Mouse (Mus musculus): Measurements from ENCODE around the gene Hacd2. TPM values are rescaled to one million over a fixed set of nuclear protein-coding genes. Genes with fewer than 3 reads are reported as not detected.

Hacd2 gene
- polyA plus RNA-seq, 1 experiment, result 15.4 TPM

DNA sequence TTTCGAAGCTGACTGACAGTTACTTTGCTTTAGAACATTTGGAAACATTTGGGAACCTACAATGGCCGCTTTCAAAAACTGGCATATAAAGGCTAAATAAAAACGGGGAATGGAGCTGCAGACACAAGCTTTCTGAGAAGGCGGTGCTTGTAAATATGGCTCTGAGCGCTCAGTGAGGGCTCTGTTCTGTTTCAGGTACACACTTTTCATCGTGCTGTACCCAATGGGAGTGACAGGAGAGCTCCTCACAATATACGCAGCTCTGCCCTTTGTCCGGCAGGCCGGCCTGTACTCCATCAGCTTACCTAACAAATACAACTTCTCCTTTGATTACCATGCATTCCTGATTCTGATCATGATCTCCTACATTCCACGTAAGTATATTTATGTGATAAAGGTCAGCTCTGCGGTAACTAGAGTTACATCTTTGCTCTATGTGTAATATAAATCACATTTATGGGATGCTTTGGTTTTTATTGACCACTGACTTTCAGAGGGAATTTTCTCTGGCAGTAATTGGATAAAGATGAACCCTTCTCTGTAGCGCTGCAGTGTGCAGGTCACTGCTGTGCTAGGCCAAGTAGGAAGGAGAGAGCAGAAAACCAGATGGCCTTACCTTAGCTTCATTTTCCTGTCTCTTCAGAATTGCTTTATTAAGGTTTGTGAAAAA, 79.7 kb downstream of the Hacd2 start:
- WGBS, result 99% methylated on average over 12 of the region's 12 CpGs
- H3K27ac ChIP-seq (ENCODE audit: control insufficient read depth, insufficient read depth, low read length), result no peak overlapping the region
- no peaks in the 10 kb centered on the region for H3K4me1 ChIP-seq (replicated peaks; ENCODE audit: control insufficient read depth, insufficient read depth, low read length)
- H3K36me3 ChIP-seq (ENCODE audit: control insufficient read depth, insufficient read depth, low read length), result no peaks in the 10 kb centered on the region
- TF ChIP-seq POLR2A (IDR thresholded peaks at IDR 0.05; ENCODE audit: control insufficient read depth, extremely low read depth, insufficient read depth, low read length, poor library complexity) (no peak), CTCF (IDR thresholded peaks at IDR 0.05; ENCODE audit: borderline replicate concordance, control insufficient read depth, extremely low read depth, insufficient read depth, low read length, poor library complexity) (no peak)
- DNase-seq, result no peak
- H3K4me3 ChIP-seq (ENCODE audit: control insufficient read depth, insufficient read depth, low read length), result no peak overlapping the region
- H3K27me3 ChIP-seq (ENCODE audit: control insufficient read depth, insufficient read depth, low read length), result no peaks in the 10 kb centered on the region

GRCm38 (mm10) chr16:35102866-35103620, 80.8 kb downstream of the Hacd2 start:
- no peak for DNase-seq
- Histone ChIP-seq H3K36me3 (ENCODE audit: control insufficient read depth, insufficient read depth, low read length) (no peaks in the 10 kb centered on the region), H3K27me3 (ENCODE audit: control insufficient read depth, insufficient read depth, low read length) (no peaks in the 10 kb centered on the region), H3K27ac (ENCODE audit: control insufficient read depth, insufficient read depth, low read length) (no peak overlapping the region), H3K4me3 (ENCODE audit: control insufficient read depth, insufficient read depth, low read length) (no peak overlapping the region), H3K4me1 (replicated peaks; ENCODE audit: control insufficient read depth, insufficient read depth, low read length) (no peaks in the 10 kb centered on the region)
- TF ChIP-seq POLR2A (IDR thresholded peaks at IDR 0.05; ENCODE audit: control insufficient read depth, extremely low read depth, insufficient read depth, low read length, poor library complexity) (no peak), CTCF (IDR thresholded peaks at IDR 0.05; ENCODE audit: borderline replicate concordance, control insufficient read depth, extremely low read depth, insufficient read depth, low read length, poor library complexity) (no peak)
- 88% methylated on average over 7 of the region's 7 CpGs for WGBS

DNA sequence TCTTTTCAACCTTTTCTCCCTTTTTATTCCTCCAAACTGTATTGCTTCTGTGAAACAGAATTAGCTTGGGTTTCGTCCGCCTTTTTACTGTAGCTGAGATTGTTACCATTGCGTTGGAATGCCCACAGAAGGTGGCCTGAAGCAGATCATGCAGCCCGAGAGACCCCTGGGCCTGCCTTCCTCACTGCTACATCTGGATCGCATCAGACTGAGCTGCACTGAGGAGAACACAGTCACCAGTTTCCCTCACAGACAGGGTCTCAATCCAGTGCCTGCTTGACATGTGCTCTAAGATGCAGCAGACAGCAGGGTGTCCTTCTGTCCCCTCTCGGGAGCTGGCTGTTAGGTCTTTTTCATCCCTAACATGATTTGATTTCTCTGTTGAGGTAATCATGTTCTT, 85.8 kb downstream of the Hacd2 start:
- Histone ChIP-seq H3K4me1 (replicated peaks; ENCODE audit: control insufficient read depth, insufficient read depth, low read length) (no peaks in the 10 kb centered on the region), H3K4me3 (ENCODE audit: control insufficient read depth, insufficient read depth, low read length) (no peak overlapping the region), H3K36me3 (ENCODE audit: control insufficient read depth, insufficient read depth, low read length) (no peaks in the 10 kb centered on the region), H3K27ac (ENCODE audit: control insufficient read depth, insufficient read depth, low read length) (no peak overlapping the region), H3K27me3 (ENCODE audit: control insufficient read depth, insufficient read depth, low read length) (no peaks in the 10 kb centered on the region)
- TF ChIP-seq CTCF (IDR thresholded peaks at IDR 0.05; ENCODE audit: borderline replicate concordance, control insufficient read depth, extremely low read depth, insufficient read depth, low read length, poor library complexity) (no peak), POLR2A (IDR thresholded peaks at IDR 0.05; ENCODE audit: control insufficient read depth, extremely low read depth, insufficient read depth, low read length, poor library complexity) (no peak)
- WGBS, result 96% methylated on average over 6 of the region's 6 CpGs
- DNase-seq, result no peak

GRCm38 (mm10) chr16:35109156-35109555, 86.9 kb downstream of the Hacd2 start:
- Histone ChIP-seq H3K4me1 (replicated peaks; ENCODE audit: control insufficient read depth, insufficient read depth, low read length) (no peaks in the 10 kb centered on the region), H3K27me3 (ENCODE audit: control insufficient read depth, insufficient read depth, low read length) (no peaks in the 10 kb centered on the region), H3K4me3 (ENCODE audit: control insufficient read depth, insufficient read depth, low read length) (no peak overlapping the region), H3K36me3 (ENCODE audit: control insufficient read depth, insufficient read depth, low read length) (no peaks in the 10 kb centered on the region), H3K27ac (ENCODE audit: control insufficient read depth, insufficient read depth, low read length) (no peak overlapping the region)
- no peak for DNase-seq
- 91% methylated on average over 8 of the region's 8 CpGs for WGBS
- TF ChIP-seq CTCF (IDR thresholded peaks at IDR 0.05; ENCODE audit: borderline replicate concordance, control insufficient read depth, extremely low read depth, insufficient read depth, low read length, poor library complexity), result no peak
- no peak for TF ChIP-seq POLR2A (IDR thresholded peaks at IDR 0.05; ENCODE audit: control insufficient read depth, extremely low read depth, insufficient read depth, low read length, poor library complexity)

- no peak for DNase-seq
- TF ChIP-seq POLR2A (IDR thresholded peaks at IDR 0.05; ENCODE audit: control insufficient read depth, extremely low read depth, insufficient read depth, low read length, poor library complexity) (no peak), CTCF (IDR thresholded peaks at IDR 0.05; ENCODE audit: borderline replicate concordance, control insufficient read depth, extremely low read depth, insufficient read depth, low read length, poor library complexity) (no peak)
- H3K36me3 ChIP-seq (ENCODE audit: control insufficient read depth, insufficient read depth, low read length), result no peaks in the 10 kb centered on the region
- H3K27ac ChIP-seq (ENCODE audit: control insufficient read depth, insufficient read depth, low read length), result no peak overlapping the region
- H3K27me3 ChIP-seq (ENCODE audit: control insufficient read depth, insufficient read depth, low read length), result no peaks in the 10 kb centered on the region
- WGBS, result 90% methylated on average over 7 of the region's 7 CpGs
- no peak overlapping the region for H3K4me3 ChIP-seq (ENCODE audit: control insufficient read depth, insufficient read depth, low read length)
- H3K4me1 ChIP-seq (replicated peaks; ENCODE audit: control insufficient read depth, insufficient read depth, low read length), result no peaks in the 10 kb centered on the region
Observed at GRCm38 (mm10) chr16:35109656-35110291, 87.5 kb downstream of the Hacd2 start.

GRCm38 (mm10) chr16:35110410-35111142, 88.3 kb downstream of the Hacd2 start:
- Histone ChIP-seq H3K36me3 (ENCODE audit: control insufficient read depth, insufficient read depth, low read length) (no peaks in the 10 kb centered on the region), H3K4me3 (ENCODE audit: control insufficient read depth, insufficient read depth, low read length) (no peak overlapping the region), H3K4me1 (replicated peaks; ENCODE audit: control insufficient read depth, insufficient read depth, low read length) (no peaks in the 10 kb centered on the region), H3K27me3 (ENCODE audit: control insufficient read depth, insufficient read depth, low read length) (no peaks in the 10 kb centered on the region), H3K27ac (ENCODE audit: control insufficient read depth, insufficient read depth, low read length) (no peak overlapping the region)
- WGBS, result 47% methylated on average over 10 of the region's 10 CpGs
- TF ChIP-seq CTCF (IDR thresholded peaks at IDR 0.05; ENCODE audit: borderline replicate concordance, control insufficient read depth, extremely low read depth, insufficient read depth, low read length, poor library complexity) (peak; percentile 91), POLR2A (IDR thresholded peaks at IDR 0.05; ENCODE audit: control insufficient read depth, extremely low read depth, insufficient read depth, low read length, poor library complexity) (no peak)
- peak; percentile 64 for DNase-seq

All from thymus, adult 2 months (tissue).